ENCODE assay signal across 8 mouse cellular contexts in genomic region chr9:69368071-69368470, GRCm38 (mm10). TPM values are rescaled to one million over a fixed set of nuclear protein-coding genes. Genes with fewer than 3 reads are reported as not detected.
DNase-seq lines count a peak whose midpoint lies in the region; ATAC-seq lines count a peak whose summit lies in the region.

No protein-coding gene starts in this region.

- no peaks in the 10 kb centered on the region for H3K4me1 ChIP-seq in neural tube, embryonic 15.5 days

- 71% methylated on average over 8 of the region's 8 CpGs for WGBS in neural tube, embryonic 15.5 days

- no peak overlapping the region for H3K9ac ChIP-seq in neural tube, embryonic 15.5 days (replicated peaks)

- H3K36me3 ChIP-seq in neural tube, embryonic 15.5 days: no peaks in the 10 kb centered on the region

- intact Hi-C loops in left cerebral cortex, postnatal 25 days (cut with DNase I): no loop called here

- no peak overlapping the region for H3K4me3 ChIP-seq in neural tube, embryonic 15.5 days (replicated peaks)

- no peak overlapping the region for H3K27ac ChIP-seq in neural tube, embryonic 15.5 days (replicated peaks)

- H3K4me2 ChIP-seq in neural tube, embryonic 15.5 days: no peak overlapping the region

- DNase-seq in neural tube, embryonic 10.5 days (ENCODE audit: extremely low spot score, low spot score): peak; percentile 57
- peak; percentile 76 for DNase-seq in adrenal gland, postnatal 10 days
- peak; percentile 48 for DNase-seq in embryo, embryonic 11 days
- peak; percentile 80 for DNase-seq in heart, postnatal 4 days
- peak; percentile 56 to 76 for DNase-seq in left cerebral cortex, postnatal 25 days (ENCODE audit: low spot score in 2 of 2)
- DNase-seq in ovary, postnatal 14 days (ENCODE audit: low spot score): peak; percentile 56
- DNase-seq in thymus, postnatal 14 days: peak; percentile 76

- H3K27me3 ChIP-seq in neural tube, embryonic 15.5 days (replicated peaks): no peaks in the 10 kb centered on the region

- no peaks in the 10 kb centered on the region for H3K9me3 ChIP-seq in neural tube, embryonic 15.5 days (replicated peaks)

- ATAC-seq in neural tube, embryonic 15.5 days (ENCODE audit: low FRiP score): no peak

RNA-seq across cellular contexts. Expression of gene Ice2, which starts 29.6 kb away (rescaled TPM):
- 10.1 and 11.0 TPM in 2 replicates for polyA plus RNA-seq in neural tube, embryonic 15.5 days (2015; fragmentation: Nextera tagmentation; extraction: Ambion mirVana)
- 10 to 100 TPM; 13.2 to 18.0 TPM for total RNA-seq in adrenal gland, postnatal 10 days (2021)
- 1 to 10 TPM; 8.3 to 9.2 TPM for total RNA-seq in heart, postnatal 4 days (2021)
- 10 to 100 TPM in 1 of 2 experiments, 1 to 10 TPM in 1; 9.6 to 10.3 TPM for total RNA-seq in left cerebral cortex, postnatal 25 days (2021)
